Mouse (Mus musculus): ENCODE measurements around the gene Retn.

DNA sequence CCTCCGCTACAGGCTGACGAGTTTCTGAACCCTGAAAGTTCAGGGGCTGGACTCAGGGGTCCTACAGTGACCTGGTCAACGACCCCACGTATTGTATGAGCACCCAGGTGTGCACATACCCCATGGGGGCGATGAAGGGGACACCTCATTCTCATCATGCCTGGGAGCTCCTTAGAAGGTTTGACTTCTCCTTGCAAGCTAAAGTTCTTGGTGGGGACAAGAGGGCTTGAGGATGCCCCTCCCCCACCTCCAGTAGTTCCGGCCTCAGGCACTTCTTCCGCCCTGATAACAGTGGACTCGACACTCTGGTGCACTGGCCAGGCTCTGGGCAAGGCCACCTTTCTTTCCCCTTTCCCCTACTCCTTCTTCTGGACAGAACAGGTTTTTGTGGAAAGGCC is 24.1 kb upstream of the Retn start:
- TF ChIP-seq CTCF (conservative IDR thresholded peaks at IDR 0.05; ENCODE audit: low read length): no peak
- TF ChIP-seq POU5F1 (IDR thresholded peaks at IDR 0.05; ENCODE audit: borderline replicate concordance, low read length): no peak
- no peak for TF ChIP-seq NANOG (IDR thresholded peaks at IDR 0.05; ENCODE audit: borderline replicate concordance, low read length)

Data from E14TG2a.4 (cell line).